Mouse (Mus musculus) heart, adult 2 months (tissue): ENCODE results near the gene Cd200r3.

Experiments used
- CTCF ChIP-seq: fragments of 200-600 bp; IDR thresholded peaks from 2 replicates; pipeline ENCODE4 v1.8.1; 2022; ENCODE audit warnings: antibody characterized with exemption, mild to moderate bottlenecking, moderate library complexity
- EP300 ChIP-seq: fragments of 200-500 bp; IDR thresholded peaks from 2 replicates; pipeline ENCODE4 v1.6.1; 2011; ENCODE audit warnings: low read depth, low read length, control low read depth; ENCODE audit not compliant: insufficient read depth
- POLR2A ChIP-seq: fragments of 200-500 bp; IDR thresholded peaks from 2 replicates; pipeline ENCODE4 v1.6.1; 2011; ENCODE audit warnings: mild to moderate bottlenecking, low read depth, low read length, control low read depth; ENCODE audit not compliant: insufficient read depth

GRCm38 (mm10) chr16:44974042-44974441, 30.6 kb downstream of the Cd200r3 start:
- TF ChIP-seq CTCF (no peak), POLR2A (no peak), EP300 (no peak)
